Mouse (Mus musculus): ENCODE results near the gene Abl1.

- TF ChIP-seq POLR2A (IDR thresholded peaks at IDR 0.05; ENCODE audit: borderline replicate concordance, extremely low read depth, low read depth, low read length): no peak
- no peak for TF ChIP-seq CTCF (IDR thresholded peaks at IDR 0.05; ENCODE audit: insufficient read depth, low read length)
Measured at GRCm38 (mm10) chr2:31845896-31846691, 157.9 kb downstream of the Abl1 start, which contains the start of gene Fibcd1.
